Mouse (Mus musculus): Measurements from ENCODE around the gene Slc19a2.

GRCm38 (mm10) chr1:164215097-164215496, 33.7 kb upstream of the Slc19a2 start:
- TF ChIP-seq CTCF (IDR thresholded peaks at IDR 0.05; ENCODE audit: borderline replicate concordance, extremely low read depth, insufficient read depth, insufficient read length) = no peak
- TF ChIP-seq POLR2A (IDR thresholded peaks at IDR 0.05; ENCODE audit: borderline replicate concordance, extremely low read depth, insufficient read depth, insufficient read length, poor library complexity, severe bottlenecking) = no peak
